Mouse (Mus musculus) adipocyte (in vitro differentiated cells): ENCODE measurements around the gene Kcnh1.

Experiments
- DNase-seq: peaks from one replicate; pipeline ENCODE4 v3.0.0-alpha.2; 2016; ENCODE audit warnings: low spot score

The Kcnh1 gene

DNA sequence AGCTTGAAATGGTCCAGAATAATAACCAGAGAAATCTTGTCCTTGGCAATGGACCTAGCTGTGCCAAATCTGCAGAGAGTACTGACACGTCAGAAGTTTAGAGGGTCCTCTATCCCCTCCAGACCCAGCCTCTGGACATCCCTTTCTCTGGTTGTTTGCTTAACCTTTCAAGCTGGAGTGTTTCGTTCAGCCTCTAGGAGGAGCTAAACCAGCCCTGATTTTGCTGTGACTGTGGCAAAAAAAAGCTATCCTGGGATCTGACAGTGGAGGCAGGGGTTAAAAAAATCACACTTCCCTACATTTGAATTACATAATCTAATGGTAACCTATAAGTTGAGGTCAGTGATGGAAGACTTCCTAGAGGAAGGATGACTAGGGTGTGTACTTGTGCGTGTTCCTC lies 133.6 kb downstream of the Kcnh1 start:
- DNase-seq: no peak

DNA sequence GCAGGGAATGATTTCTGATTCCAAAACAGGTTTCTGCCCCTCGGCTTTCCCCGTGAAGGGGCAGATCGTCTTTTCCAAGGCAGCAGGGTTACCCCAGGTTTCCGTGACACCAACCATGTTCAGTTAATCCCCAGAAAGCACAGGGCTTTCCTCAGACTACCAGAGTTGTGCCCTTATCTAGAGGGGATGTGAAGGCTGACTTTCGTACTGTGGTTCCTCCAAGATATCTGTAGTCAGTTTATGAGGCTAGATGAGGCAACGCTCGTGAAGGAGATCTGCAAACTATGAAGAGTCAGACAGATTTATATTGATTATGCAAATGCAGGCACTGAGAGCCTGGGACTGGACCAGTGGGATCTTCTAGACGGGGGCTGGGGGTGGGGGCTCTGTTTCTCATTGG lies 136.5 kb downstream of the Kcnh1 start:
- no peak for DNase-seq

DNA sequence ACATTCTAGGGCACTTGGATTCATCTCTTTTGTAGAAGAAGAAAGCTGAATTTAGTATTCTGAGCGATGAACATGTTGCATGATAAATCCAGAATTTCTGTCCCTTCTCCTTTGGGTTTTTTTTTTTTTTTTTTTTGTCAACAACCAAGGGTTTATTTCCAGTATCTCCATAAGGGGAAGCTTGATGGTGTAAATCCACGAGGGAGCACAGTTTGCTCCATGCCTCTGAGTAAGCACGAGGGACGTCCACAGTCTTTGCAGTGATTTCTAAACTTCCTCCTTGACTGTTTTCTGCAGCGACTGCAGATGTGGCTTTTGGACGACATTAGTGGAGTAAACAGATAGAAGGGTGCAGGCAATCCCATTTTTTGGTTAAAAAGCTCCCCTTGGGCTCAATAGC lies 140.6 kb downstream of the Kcnh1 start:
- DNase-seq: no peak

DNA sequence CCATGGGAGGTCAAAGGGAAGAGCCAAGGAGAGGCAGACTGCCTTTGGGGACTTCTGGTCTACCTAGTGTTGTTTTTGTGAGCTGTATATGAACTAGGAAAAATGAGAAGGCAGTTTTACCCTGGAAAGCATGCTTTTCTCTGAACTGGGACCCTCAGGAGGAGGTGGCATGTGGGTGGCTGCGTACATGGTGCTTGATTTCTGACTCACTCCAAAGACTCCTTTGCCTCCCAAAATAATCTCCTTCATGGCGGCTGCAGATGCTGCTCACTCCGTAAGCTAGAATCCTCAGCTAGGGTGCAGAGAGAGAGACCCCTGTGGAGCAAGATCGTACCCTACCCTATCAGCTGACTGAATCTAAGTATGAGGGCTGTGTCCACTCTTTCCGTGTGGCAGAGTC lies 145.5 kb downstream of the Kcnh1 start:
- DNase-seq: no peak

- DNase-seq: no peak
Observed at GRCm38 (mm10) chr1:192339361-192340077, 148.9 kb downstream of the Kcnh1 start.

DNA sequence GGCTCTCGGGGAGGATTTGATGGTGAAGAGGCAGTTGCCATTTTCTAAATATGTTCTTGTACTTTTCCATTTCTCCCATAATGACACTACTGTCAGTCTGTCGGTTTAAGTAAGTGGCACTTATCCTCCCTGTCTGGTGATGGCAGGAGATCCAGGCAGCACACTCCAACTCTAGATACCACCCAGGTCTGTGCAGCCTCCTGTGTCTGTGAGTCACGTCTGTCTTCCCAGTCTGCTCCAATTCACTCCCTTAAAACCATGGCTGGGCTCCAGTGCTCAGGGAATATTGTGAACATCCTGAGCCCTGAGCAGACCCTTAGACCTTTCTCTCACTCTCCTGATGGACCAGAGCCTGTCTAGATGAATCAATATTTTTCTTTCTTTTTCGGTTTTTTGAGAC lies 151.2 kb downstream of the Kcnh1 start:
- no peak for DNase-seq

DNA sequence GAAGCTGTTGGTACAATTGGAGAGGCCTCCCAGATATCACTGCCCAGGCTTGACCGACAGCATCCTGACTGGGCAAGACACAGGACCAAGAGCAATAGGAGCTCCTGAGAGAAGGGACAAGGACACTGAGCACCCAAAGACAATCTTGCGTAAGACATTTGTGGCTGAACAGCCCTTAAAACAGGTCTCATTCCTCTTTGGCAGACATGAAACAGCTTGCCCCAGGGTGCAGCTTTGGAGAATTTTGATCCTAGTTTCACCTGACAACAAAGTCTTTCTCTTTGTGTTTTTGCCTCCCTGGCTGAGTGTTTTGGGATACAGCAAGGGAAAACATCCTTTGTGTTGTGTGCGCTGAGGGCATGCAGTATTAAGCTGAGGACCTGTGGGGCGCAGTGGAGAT lies 153.4 kb downstream of the Kcnh1 start:
- DNase-seq: no peak

- DNase-seq: no peak
Observed at GRCm38 (mm10) chr1:192347327-192347726, 156.8 kb downstream of the Kcnh1 start.

DNA sequence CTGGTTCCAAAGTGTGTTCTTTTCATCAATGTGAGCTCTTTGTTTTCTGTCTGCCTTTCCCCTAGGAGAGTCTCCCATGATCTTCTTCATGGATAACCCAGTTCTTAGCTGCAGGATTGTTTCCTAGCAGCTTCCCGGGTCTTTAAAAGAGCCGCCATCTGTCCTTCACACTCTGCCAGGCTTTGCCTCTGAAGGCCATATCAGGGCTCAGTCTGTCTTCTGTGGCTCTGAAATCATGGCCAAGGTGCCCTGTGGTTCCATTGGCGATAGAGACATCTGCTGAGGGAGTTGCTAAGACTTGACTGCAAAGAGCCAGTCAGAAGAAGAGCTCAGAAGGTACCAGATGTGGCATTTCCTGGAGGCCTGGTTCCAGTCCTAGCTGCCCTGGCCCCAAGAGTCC lies 165.7 kb downstream of the Kcnh1 start:
- no peak for DNase-seq

DNA sequence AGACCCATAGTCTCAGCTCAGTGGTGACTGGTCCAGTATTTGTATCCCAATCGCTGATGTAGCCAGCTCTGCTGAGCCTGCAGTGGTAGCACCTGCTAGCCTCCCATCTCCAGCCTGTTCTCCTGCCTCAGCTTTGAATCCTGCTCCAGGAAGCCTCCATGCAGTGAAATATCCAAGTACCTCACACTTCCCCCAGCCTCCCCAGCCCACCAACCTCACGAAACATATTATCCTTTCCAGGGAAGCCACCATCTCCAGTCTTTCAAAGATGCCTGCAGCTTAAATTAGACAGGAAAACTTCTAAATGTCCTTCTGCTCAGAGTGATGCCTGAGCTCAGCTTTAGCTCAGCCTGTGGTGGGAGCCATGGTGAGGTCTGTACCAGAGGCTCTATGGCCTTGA lies 168.6 kb downstream of the Kcnh1 start:
- DNase-seq: no peak

GRCm38 (mm10) chr1:192368336-192368735 lies 177.8 kb downstream of the Kcnh1 start:
- no peak for DNase-seq

- no peak for DNase-seq
Observed at GRCm38 (mm10) chr1:192371943-192372614, 181.5 kb downstream of the Kcnh1 start.

DNA sequence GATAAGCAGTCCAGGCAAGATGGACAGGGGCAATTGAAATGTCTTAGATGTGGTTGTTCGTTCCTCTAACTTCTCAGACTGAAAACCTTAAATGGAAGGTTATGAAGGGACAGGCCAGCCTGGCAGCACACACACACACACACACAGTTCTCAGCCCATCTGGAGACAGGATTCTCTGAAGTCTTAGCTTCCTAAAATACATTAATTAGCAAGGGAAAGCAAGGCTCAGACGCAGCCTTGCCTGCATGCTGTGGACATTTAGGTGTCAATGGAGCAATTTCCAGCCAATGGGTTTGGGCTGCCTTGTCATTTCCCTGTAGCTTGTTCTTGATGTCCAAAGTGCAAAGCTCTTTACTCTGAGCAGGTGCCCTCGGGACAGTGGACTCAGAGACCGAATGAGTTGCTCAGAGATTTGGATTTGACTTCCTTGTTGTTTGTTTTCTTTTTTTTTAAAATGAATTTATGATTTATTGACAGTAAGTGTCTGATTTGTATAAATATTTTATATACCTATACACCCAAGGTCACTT lies 188.0 kb downstream of the Kcnh1 start:
- DNase-seq: no peak

- DNase-seq: no peak
Observed at GRCm38 (mm10) chr1:192380596-192381041, 190.0 kb downstream of the Kcnh1 start.

DNA sequence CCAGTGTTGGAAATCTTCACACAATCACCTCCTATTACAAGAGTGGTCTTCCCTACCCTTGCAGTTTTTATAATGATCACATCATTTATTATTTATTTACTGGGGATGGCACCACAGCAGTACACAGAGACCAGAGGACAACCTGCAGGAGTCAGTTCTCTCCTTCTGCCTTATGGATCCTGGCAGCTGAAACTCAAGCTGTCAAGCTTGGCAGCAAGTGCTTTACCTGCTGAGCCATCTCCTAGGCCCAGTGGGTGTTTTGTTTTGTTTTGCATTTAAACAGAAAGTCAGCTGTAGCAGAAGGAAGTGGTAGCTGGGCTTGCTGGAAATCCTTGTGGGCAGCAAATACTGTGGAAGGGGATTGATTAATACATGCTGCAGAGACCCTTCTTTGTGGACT lies 197.1 kb downstream of the Kcnh1 start:
- no peak for DNase-seq

GRCm38 (mm10) chr1:192391041-192391440 lies 200.5 kb downstream of the Kcnh1 start:
- DNase-seq: no peak

- DNase-seq: no peak
Observed at GRCm38 (mm10) chr1:192392232-192392631, 201.7 kb downstream of the Kcnh1 start.

GRCm38 (mm10) chr1:192399667-192400490 lies 209.3 kb downstream of the Kcnh1 start:
- DNase-seq: no peak

GRCm38 (mm10) chr1:192400991-192401390 lies 210.4 kb downstream of the Kcnh1 start:
- DNase-seq: no peak

GRCm38 (mm10) chr1:192402911-192403704 lies 212.5 kb downstream of the Kcnh1 start:
- no peak for DNase-seq

DNA sequence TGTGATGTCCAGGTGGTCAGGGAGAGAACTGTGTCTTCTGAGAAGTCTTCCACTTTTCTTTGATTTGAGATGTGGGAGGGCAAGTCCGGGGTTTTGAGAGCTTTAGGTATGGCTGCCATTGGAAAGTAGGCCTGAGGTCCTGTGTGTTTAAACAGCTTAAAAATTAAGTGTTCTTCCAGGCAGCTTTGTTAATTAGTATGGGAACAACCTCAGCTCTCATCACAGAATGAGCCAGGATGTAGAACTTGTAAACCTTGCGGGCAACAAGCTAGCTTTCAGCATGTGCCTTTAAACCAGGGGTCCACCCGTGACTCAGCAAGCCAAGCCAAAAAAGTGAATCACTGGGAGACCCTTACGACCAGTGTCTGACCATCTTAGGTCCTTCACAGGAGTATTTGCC lies 214.6 kb downstream of the Kcnh1 start:
- no peak for DNase-seq

DNA sequence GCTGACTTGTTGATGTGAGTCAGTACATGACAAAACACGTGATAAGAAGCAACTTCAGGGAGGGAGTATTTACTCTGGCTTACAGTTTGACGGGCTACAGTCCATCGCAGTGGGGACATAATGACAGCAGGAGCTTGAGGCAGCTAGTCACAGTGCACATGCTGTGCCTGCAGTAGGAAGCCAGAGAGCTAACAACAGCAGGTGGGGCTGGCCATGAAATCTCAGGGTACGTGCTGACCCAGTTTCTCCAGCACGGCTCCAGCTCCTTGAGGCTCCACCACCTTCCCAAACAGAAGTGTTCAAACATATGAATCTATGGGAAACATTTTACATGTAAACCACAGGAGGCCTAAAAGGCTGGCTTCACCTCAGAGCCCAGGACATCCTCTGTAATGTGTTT lies 216.0 kb downstream of the Kcnh1 start:
- DNase-seq: no peak
